Mouse (Mus musculus): ENCODE data around the gene Camk2g. TPM values are rescaled to one million over a fixed set of nuclear protein-coding genes. Genes with fewer than 3 reads are reported as not detected.
A peak's percentile ranks its signal among the peaks of the same experiment; 100 is the strongest.

Camk2g gene
- polyA plus RNA-seq, 1 experiment, result 30.1 TPM

- H3K4me3 ChIP-seq (ENCODE audit: low read depth, low read length), result peak overlapping the region; percentile 55
- H3K27ac ChIP-seq (ENCODE audit: insufficient read depth, low read length), result no peak overlapping the region
- TF ChIP-seq POLR2A (IDR thresholded peaks at IDR 0.05; ENCODE audit: insufficient read depth, low read length) (no peak), CTCF (IDR thresholded peaks at IDR 0.05; ENCODE audit: low read depth, low read length) (no peak), EP300 (IDR thresholded peaks at IDR 0.05; ENCODE audit: insufficient read depth, low read depth, low read length) (no peak)
- no peaks in the 10 kb centered on the region for H3K36me3 ChIP-seq (ENCODE audit: control insufficient read depth, insufficient read depth, low read length, poor library complexity, severe bottlenecking)
- H3K9ac ChIP-seq (ENCODE audit: low read depth, poor library complexity, severe bottlenecking), result peak overlapping the region; percentile 70
- no peaks in the 10 kb centered on the region for H3K4me1 ChIP-seq (ENCODE audit: control insufficient read depth, insufficient read depth, low read length)
- no peaks in the 10 kb centered on the region for H3K9me3 ChIP-seq (replicated peaks; ENCODE audit: control insufficient read depth, insufficient read depth, low read length, poor library complexity, severe bottlenecking)
- H3K27me3 ChIP-seq (ENCODE audit: control insufficient read depth, insufficient read depth, low read length, poor library complexity, severe bottlenecking), result no peaks in the 10 kb centered on the region
Measured at GRCm38 (mm10) chr14:20733041-20733951, 60.6 kb downstream of the Camk2g start.

GRCm38 (mm10) chr14:20730853-20731602, 62.9 kb downstream of the Camk2g start:
- Histone ChIP-seq H3K27me3 (ENCODE audit: control insufficient read depth, insufficient read depth, low read length, poor library complexity, severe bottlenecking) (no peaks in the 10 kb centered on the region), H3K36me3 (ENCODE audit: control insufficient read depth, insufficient read depth, low read length, poor library complexity, severe bottlenecking) (no peaks in the 10 kb centered on the region), H3K4me3 (ENCODE audit: low read depth, low read length) (no peak overlapping the region), H3K4me1 (ENCODE audit: control insufficient read depth, insufficient read depth, low read length) (no peaks in the 10 kb centered on the region), H3K27ac (ENCODE audit: insufficient read depth, low read length) (no peak overlapping the region), H3K9ac (ENCODE audit: low read depth, poor library complexity, severe bottlenecking) (no peak overlapping the region), H3K9me3 (replicated peaks; ENCODE audit: control insufficient read depth, insufficient read depth, low read length, poor library complexity, severe bottlenecking) (no peaks in the 10 kb centered on the region)
- TF ChIP-seq POLR2A (IDR thresholded peaks at IDR 0.05; ENCODE audit: insufficient read depth, low read length) (no peak), EP300 (IDR thresholded peaks at IDR 0.05; ENCODE audit: insufficient read depth, low read depth, low read length) (no peak), CTCF (IDR thresholded peaks at IDR 0.05; ENCODE audit: low read depth, low read length) (no peak)

DNA sequence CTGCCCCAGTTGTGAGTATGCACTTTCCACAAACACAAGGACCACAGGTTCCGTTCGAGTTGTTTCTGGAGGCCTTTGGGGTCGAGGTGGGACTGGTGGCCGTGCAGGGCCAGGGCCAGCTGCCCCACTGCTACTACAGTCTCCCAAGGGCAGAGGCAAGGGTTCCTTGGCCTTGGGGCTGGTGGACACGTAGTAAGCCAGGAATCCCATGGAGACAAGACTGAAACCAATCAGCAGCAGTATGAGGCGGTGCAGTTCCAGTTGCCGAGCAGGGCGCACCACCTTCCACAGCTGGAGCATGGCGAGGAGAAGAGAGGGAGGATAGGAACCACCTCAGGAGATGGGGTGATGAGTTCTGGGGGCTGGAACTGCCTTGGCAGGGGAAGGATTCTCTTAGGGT, 64.0 kb downstream of the Camk2g start:
- no peaks in the 10 kb centered on the region for H3K36me3 ChIP-seq (ENCODE audit: control insufficient read depth, insufficient read depth, low read length, poor library complexity, severe bottlenecking)
- TF ChIP-seq POLR2A (IDR thresholded peaks at IDR 0.05; ENCODE audit: insufficient read depth, low read length), result no peak
- no peak for TF ChIP-seq EP300 (IDR thresholded peaks at IDR 0.05; ENCODE audit: insufficient read depth, low read depth, low read length)
- TF ChIP-seq CTCF (IDR thresholded peaks at IDR 0.05; ENCODE audit: low read depth, low read length), result no peak
- H3K27me3 ChIP-seq (ENCODE audit: control insufficient read depth, insufficient read depth, low read length, poor library complexity, severe bottlenecking), result no peaks in the 10 kb centered on the region
- no peaks in the 10 kb centered on the region for H3K9me3 ChIP-seq (replicated peaks; ENCODE audit: control insufficient read depth, insufficient read depth, low read length, poor library complexity, severe bottlenecking)
- no peak overlapping the region for H3K27ac ChIP-seq (ENCODE audit: insufficient read depth, low read length)
- peak overlapping the region; percentile 30; the same call in 1 of the 2 replicates for H3K4me3 ChIP-seq (ENCODE audit: low read depth, low read length)
- H3K9ac ChIP-seq (ENCODE audit: low read depth, poor library complexity, severe bottlenecking), result no peak overlapping the region
- no peaks in the 10 kb centered on the region for H3K4me1 ChIP-seq (ENCODE audit: control insufficient read depth, insufficient read depth, low read length)

GRCm38 (mm10) chr14:20725660-20726339, 68.1 kb downstream of the Camk2g start:
- Histone ChIP-seq H3K27ac (ENCODE audit: insufficient read depth, low read length) (no peak overlapping the region), H3K9ac (ENCODE audit: low read depth, poor library complexity, severe bottlenecking) (no peak overlapping the region), H3K27me3 (ENCODE audit: control insufficient read depth, insufficient read depth, low read length, poor library complexity, severe bottlenecking) (no peaks in the 10 kb centered on the region), H3K4me3 (ENCODE audit: low read depth, low read length) (no peak overlapping the region), H3K9me3 (replicated peaks; ENCODE audit: control insufficient read depth, insufficient read depth, low read length, poor library complexity, severe bottlenecking) (no peaks in the 10 kb centered on the region), H3K36me3 (ENCODE audit: control insufficient read depth, insufficient read depth, low read length, poor library complexity, severe bottlenecking) (no peaks in the 10 kb centered on the region), H3K4me1 (ENCODE audit: control insufficient read depth, insufficient read depth, low read length) (no peaks in the 10 kb centered on the region)
- TF ChIP-seq CTCF (IDR thresholded peaks at IDR 0.05; ENCODE audit: low read depth, low read length) (no peak), EP300 (IDR thresholded peaks at IDR 0.05; ENCODE audit: insufficient read depth, low read depth, low read length) (no peak), POLR2A (IDR thresholded peaks at IDR 0.05; ENCODE audit: insufficient read depth, low read length) (no peak)

DNA sequence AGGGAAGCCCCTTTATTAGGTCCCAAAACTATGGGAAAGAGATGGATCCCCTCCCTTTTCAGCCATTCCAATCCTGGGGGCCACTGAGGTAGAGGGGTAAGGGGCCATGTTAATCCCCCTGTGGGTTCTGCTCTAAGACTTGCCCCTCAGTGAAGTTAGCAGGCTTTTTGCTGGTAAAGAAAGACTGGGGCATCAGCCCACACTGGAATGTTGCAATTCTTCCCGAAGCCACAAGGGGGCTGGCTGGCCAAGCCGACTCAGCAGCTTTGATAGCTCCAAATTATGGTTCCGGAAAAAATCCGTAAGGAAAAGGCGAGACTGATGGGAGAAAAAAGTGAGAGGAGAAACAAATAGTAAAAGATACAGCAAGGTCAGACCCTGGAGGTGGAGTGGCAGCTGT, 69.8 kb downstream of the Camk2g start:
- Histone ChIP-seq H3K4me1 (ENCODE audit: control insufficient read depth, insufficient read depth, low read length) (no peaks in the 10 kb centered on the region), H3K36me3 (ENCODE audit: control insufficient read depth, insufficient read depth, low read length, poor library complexity, severe bottlenecking) (no peaks in the 10 kb centered on the region), H3K9me3 (replicated peaks; ENCODE audit: control insufficient read depth, insufficient read depth, low read length, poor library complexity, severe bottlenecking) (no peaks in the 10 kb centered on the region), H3K27me3 (ENCODE audit: control insufficient read depth, insufficient read depth, low read length, poor library complexity, severe bottlenecking) (no peaks in the 10 kb centered on the region), H3K27ac (ENCODE audit: insufficient read depth, low read length) (no peak overlapping the region), H3K9ac (ENCODE audit: low read depth, poor library complexity, severe bottlenecking) (no peak overlapping the region), H3K4me3 (ENCODE audit: low read depth, low read length) (no peak overlapping the region)
- TF ChIP-seq POLR2A (IDR thresholded peaks at IDR 0.05; ENCODE audit: insufficient read depth, low read length) (no peak), CTCF (IDR thresholded peaks at IDR 0.05; ENCODE audit: low read depth, low read length) (peak; percentile 66), EP300 (IDR thresholded peaks at IDR 0.05; ENCODE audit: insufficient read depth, low read depth, low read length) (no peak)
